Mouse (Mus musculus) layer of hippocampus, adult 11-12 months (tissue): ENCODE data around the gene Llcfc1.

Source experiments
- DNase-seq: peaks from one replicate; pipeline ENCODE4 v3.0.0; 2022; ENCODE audit warnings: low spot score

Gene Llcfc1

GRCm38 (mm10) chr6:41704123-41704522 is 19.9 kb downstream of the Llcfc1 start, which contains the start of gene Kel:
Kel (minus strand) TSS chr6:41704339.
- no peak for DNase-seq

GRCm38 (mm10) chr6:41706275-41706674 is 22.0 kb downstream of the Llcfc1 start:
- DNase-seq = no peak

- no peak for DNase-seq
Measured at GRCm38 (mm10) chr6:41710281-41710680, 26.1 kb downstream of the Llcfc1 start.

DNA sequence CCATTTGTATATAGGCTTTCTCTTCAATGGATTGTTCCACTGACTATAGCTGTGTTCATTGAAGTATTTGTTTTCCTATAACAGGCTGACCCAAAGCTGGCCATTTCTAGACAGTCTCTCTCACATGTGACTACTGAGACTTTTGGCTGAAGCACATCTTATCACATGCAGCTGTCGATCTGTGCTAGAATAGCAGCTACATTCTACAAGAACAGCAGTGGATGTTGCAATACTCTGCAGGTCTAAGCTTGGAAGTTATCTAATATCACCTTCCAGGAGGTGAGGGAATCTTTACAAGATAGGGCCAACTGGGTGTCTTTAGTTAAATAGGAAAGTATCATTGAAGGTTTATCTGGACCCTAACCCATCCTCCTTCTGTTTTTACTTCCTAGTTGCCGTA is 37.2 kb downstream of the Llcfc1 start:
- no peak for DNase-seq

DNA sequence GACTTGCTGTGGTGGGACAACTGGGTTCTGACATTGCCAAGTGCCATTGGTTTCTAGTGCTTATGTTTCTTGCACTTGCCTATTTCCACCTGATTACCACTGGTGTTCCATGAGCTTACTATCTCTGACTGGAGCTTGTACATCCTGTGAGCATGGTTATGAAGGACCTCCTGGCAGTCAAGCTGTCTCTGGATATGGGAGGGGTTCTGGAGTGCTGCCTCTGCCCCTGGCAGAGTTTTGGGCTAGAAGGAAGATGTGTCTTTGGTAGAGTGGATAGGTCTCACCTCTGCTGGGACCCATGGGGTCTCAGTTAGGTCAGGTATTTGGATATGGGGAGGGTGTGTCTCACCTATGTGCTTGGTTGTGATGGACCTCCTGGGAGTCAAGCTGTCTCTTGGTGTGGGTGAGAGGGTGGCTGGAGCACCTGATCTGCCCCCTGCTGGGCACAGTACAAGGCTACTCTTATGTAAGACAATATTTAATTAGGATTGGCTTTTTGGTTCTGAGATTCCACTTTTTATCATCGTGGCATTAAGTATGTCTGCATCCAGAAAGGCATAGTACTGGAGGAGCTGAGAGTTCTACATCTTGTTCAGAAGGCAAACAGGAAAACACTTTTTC is 43.9 kb downstream of the Llcfc1 start:
- no peak for DNase-seq

- no peak for DNase-seq
Measured at GRCm38 (mm10) chr6:41734719-41735470, 50.7 kb downstream of the Llcfc1 start.
